Mouse (Mus musculus): ENCODE measurements around the gene Map1a. TPM values are rescaled to one million over a fixed set of nuclear protein-coding genes. Genes with fewer than 3 reads are reported as not detected.

The Map1a gene
- polyA plus RNA-seq, 2 experiments = 7.1 to 7.8 TPM

- no peaks in the 10 kb centered on the region for H3K9me3 ChIP-seq (ENCODE audit: control insufficient read depth, low read length)
- H3K27me3 ChIP-seq (ENCODE audit: control insufficient read depth, insufficient read depth, low read length) = no peaks in the 10 kb centered on the region
- H3K9ac ChIP-seq (ENCODE audit: low read depth, low read length, severe bottlenecking) = no peak overlapping the region
- H3K36me3 ChIP-seq (ENCODE audit: control insufficient read depth, insufficient read depth, low read length) = no peaks in the 10 kb centered on the region
- no peaks in the 10 kb centered on the region for H3K4me1 ChIP-seq (ENCODE audit: control insufficient read depth, insufficient read depth, low read length)
- no peak overlapping the region for H3K4me2 ChIP-seq (replicated peaks; ENCODE audit: low read depth, low read length, severe bottlenecking)
- no peak overlapping the region for H3K4me3 ChIP-seq (replicated peaks; ENCODE audit: low read length)
- DNase-seq (ENCODE audit: low spot score) (no peak), ATAC-seq (ENCODE audit: low FRiP score, low read depth) (no peak)
- TF ChIP-seq POLR2A (IDR thresholded peaks at IDR 0.05; ENCODE audit: borderline replicate concordance, extremely low read depth, insufficient read depth, insufficient read length) = no peak
- no peak overlapping the region for H3K27ac ChIP-seq (replicated peaks; ENCODE audit: low read depth, low read length)
Measured at GRCm38 (mm10) chr2:121339057-121339456, 49.7 kb downstream of the Map1a start.

- H3K9me3 ChIP-seq (ENCODE audit: control insufficient read depth, low read length) = no peaks in the 10 kb centered on the region
- no peaks in the 10 kb centered on the region for H3K36me3 ChIP-seq (ENCODE audit: control insufficient read depth, insufficient read depth, low read length)
- ATAC-seq (ENCODE audit: low FRiP score, low read depth) = no peak
- H3K9ac ChIP-seq (ENCODE audit: low read depth, low read length, severe bottlenecking) = no peak overlapping the region
- no peak overlapping the region for H3K4me2 ChIP-seq (replicated peaks; ENCODE audit: low read depth, low read length, severe bottlenecking)
- H3K4me3 ChIP-seq (replicated peaks; ENCODE audit: low read length) = no peak overlapping the region
- no peak for TF ChIP-seq POLR2A (IDR thresholded peaks at IDR 0.05; ENCODE audit: borderline replicate concordance, extremely low read depth, insufficient read depth, insufficient read length)
- no peaks in the 10 kb centered on the region for H3K27me3 ChIP-seq (ENCODE audit: control insufficient read depth, insufficient read depth, low read length)
- no peak overlapping the region for H3K27ac ChIP-seq (replicated peaks; ENCODE audit: low read depth, low read length)
- no peak for DNase-seq (ENCODE audit: low spot score)
- 0 out of 2 replicates have a peak, but pooled peaks cover under 1% of the 10 kb centered on the region for H3K4me1 ChIP-seq (ENCODE audit: control insufficient read depth, insufficient read depth, low read length)
- WGBS = 79% methylated on average over 8 of the region's 8 CpGs
Measured at GRCm38 (mm10) chr2:121353156-121353555, 63.8 kb downstream of the Map1a start.

GRCm38 (mm10) chr2:121354378-121354777 lies 65.0 kb downstream of the Map1a start:
- H3K27ac ChIP-seq (replicated peaks; ENCODE audit: low read depth, low read length) = 0 out of 2 replicates have a peak overlapping the region, but pooled peaks have one; percentile 1

GRCm38 (mm10) chr2:121354820-121355592 lies 65.6 kb downstream of the Map1a start, which contains the start of gene Ppip5k1:
Gene Ppip5k1 (minus strand): TSS chr2:121355396.
- peak within 1 kb of the TSS; percentile 61 for H3K4me2 ChIP-seq (replicated peaks; ENCODE audit: low read depth, low read length, severe bottlenecking)
- no peaks in the 10 kb centered on the region for H3K36me3 ChIP-seq (ENCODE audit: control insufficient read depth, insufficient read depth, low read length)
- under 1% methylated on average over 58 of the region's 58 CpGs for WGBS
- TF ChIP-seq POLR2A (IDR thresholded peaks at IDR 0.05; ENCODE audit: borderline replicate concordance, extremely low read depth, insufficient read depth, insufficient read length) = 0 out of 2 replicates have a peak, but pooled peaks have one; percentile 56
- 0 out of 2 replicates have a peak within 1 kb of the TSS, but pooled peaks have one; percentile 1 for H3K27ac ChIP-seq (replicated peaks; ENCODE audit: low read depth, low read length)
- peak within 1 kb of the TSS; percentile 62 for H3K4me3 ChIP-seq (replicated peaks; ENCODE audit: low read length)
- no peaks in the 10 kb centered on the region for H3K9me3 ChIP-seq (ENCODE audit: control insufficient read depth, low read length)
- H3K9ac ChIP-seq (ENCODE audit: low read depth, low read length, severe bottlenecking) = peak within 1 kb of the TSS; percentile 74
- H3K27me3 ChIP-seq (ENCODE audit: control insufficient read depth, insufficient read depth, low read length) = peaks cover 6% of the 10 kb centered on the region
- DNase-seq (ENCODE audit: low spot score) (peak; percentile 96), ATAC-seq (ENCODE audit: low FRiP score, low read depth) (peak; percentile 99)
- peaks cover 7% of the 10 kb centered on the region for H3K4me1 ChIP-seq (ENCODE audit: control insufficient read depth, insufficient read depth, low read length)

More at GRCm38 (mm10) chr2:121354378-121354777, 65.0 kb downstream of the Map1a start:
- peak overlapping the region; percentile 62 for H3K4me3 ChIP-seq (replicated peaks; ENCODE audit: low read length)
- WGBS = 5% methylated on average over 6 of the region's 6 CpGs
- DNase-seq (ENCODE audit: low spot score) (no peak), ATAC-seq (ENCODE audit: low FRiP score, low read depth) (no peak)
- peak overlapping the region; percentile 74 for H3K9ac ChIP-seq (ENCODE audit: low read depth, low read length, severe bottlenecking)
- peak overlapping the region; percentile 61 for H3K4me2 ChIP-seq (replicated peaks; ENCODE audit: low read depth, low read length, severe bottlenecking)
- no peaks in the 10 kb centered on the region for H3K36me3 ChIP-seq (ENCODE audit: control insufficient read depth, insufficient read depth, low read length)
- no peaks in the 10 kb centered on the region for H3K9me3 ChIP-seq (ENCODE audit: control insufficient read depth, low read length)
- peaks cover 7% of the 10 kb centered on the region for H3K4me1 ChIP-seq (ENCODE audit: control insufficient read depth, insufficient read depth, low read length)
- peaks cover 6% of the 10 kb centered on the region for H3K27me3 ChIP-seq (ENCODE audit: control insufficient read depth, insufficient read depth, low read length)
- TF ChIP-seq POLR2A (IDR thresholded peaks at IDR 0.05; ENCODE audit: borderline replicate concordance, extremely low read depth, insufficient read depth, insufficient read length) = no peak

- Histone ChIP-seq H3K4me3 (replicated peaks; ENCODE audit: low read length) (peak within 1 kb of the TSS; percentile 15; the same call in 1 of the 2 replicates), H3K9ac (ENCODE audit: low read depth, low read length, severe bottlenecking) (no peak within 1 kb of the TSS), H3K36me3 (ENCODE audit: control insufficient read depth, insufficient read depth, low read length) (no peaks in the 10 kb centered on the region), H3K4me1 (ENCODE audit: control insufficient read depth, insufficient read depth, low read length) (peaks cover 7% of the 10 kb centered on the region), H3K9me3 (ENCODE audit: control insufficient read depth, low read length) (no peaks in the 10 kb centered on the region), H3K4me2 (replicated peaks; ENCODE audit: low read depth, low read length, severe bottlenecking) (peak within 1 kb of the TSS; percentile 38), H3K27me3 (ENCODE audit: control insufficient read depth, insufficient read depth, low read length) (peaks cover 6% of the 10 kb centered on the region), H3K27ac (replicated peaks; ENCODE audit: low read depth, low read length) (no peak within 1 kb of the TSS)
- TF ChIP-seq POLR2A (IDR thresholded peaks at IDR 0.05; ENCODE audit: borderline replicate concordance, extremely low read depth, insufficient read depth, insufficient read length) = no peak
- 54% methylated on average over 5 of the region's 5 CpGs for WGBS
- DNase-seq (ENCODE audit: low spot score) (no peak), ATAC-seq (ENCODE audit: low FRiP score, low read depth) (no peak)
Measured at GRCm38 (mm10) chr2:121357494-121357893, 68.1 kb downstream of the Map1a start, which contains the start of gene Ckmt1. Gene Ckmt1 (plus strand): TSS chr2:121357714.

Measured in limb, embryonic 14.5 days (tissue).